Mouse (Mus musculus): ENCODE measurements at regions not wholly inside any gene's neighbourhood (a gene's known extent, or its start where the extent isn't known, plus 50 kb on each side); places are given as distances from the start of the nearest gene placed in this dataset.
A peak's percentile ranks its signal among the peaks of the same experiment; 100 is the strongest.

DNA sequence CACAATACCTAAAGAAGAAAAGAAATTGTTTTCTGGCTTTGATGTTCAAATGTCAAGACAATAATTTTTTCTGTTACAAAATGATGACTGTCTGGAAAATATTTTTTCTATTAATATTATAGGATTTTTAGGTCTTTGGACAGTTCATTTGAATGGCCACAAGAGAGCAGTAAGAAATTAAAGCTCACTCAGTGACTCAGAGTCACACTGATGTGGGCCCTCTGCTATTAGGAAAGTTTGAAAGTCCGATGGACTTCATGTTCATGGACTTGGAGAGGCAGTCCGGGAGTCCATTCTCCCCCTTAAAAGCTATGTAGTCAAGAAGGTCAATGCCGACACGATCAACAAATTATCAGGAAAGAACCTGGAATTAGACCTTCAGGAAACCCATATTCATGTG is 657.0 kb downstream of the Mecom start:
- Histone ChIP-seq H3K27ac (replicated peaks) (no peak overlapping the region), H3K9ac (no peak overlapping the region), H3K4me1 (replicated peaks) (no peaks in the 10 kb centered on the region), H3K36me3 (no peaks in the 10 kb centered on the region), H3K9me3 (no peaks in the 10 kb centered on the region), H3K4me3 (no peak overlapping the region), H3K4me2 (no peak overlapping the region), H3K27me3 (no peaks in the 10 kb centered on the region)
- no peak for ATAC-seq (ENCODE audit: low FRiP score, low read depth)
- 84% methylated on average over 4 of the region's 4 CpGs for WGBS

DNA sequence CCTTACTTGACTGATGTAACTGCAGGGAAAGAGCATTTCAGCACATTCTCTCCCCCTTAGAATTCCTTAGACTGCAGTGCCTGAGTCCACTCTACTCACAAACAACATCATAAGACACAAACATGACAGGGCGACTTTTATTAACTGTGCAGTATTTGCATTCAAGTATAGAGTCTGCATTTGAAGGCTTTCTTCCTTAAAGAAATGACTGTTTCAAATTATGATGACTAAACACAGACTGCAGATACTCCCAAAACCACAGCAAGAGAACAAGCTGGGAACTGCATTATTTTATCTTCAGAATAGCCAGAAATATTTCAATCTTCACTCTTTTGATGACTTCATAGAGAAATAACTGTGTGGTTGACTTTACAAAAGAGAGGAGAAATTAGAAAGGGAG is 657.5 kb downstream of the Mecom start:
- no peak overlapping the region for H3K4me2 ChIP-seq

DNA sequence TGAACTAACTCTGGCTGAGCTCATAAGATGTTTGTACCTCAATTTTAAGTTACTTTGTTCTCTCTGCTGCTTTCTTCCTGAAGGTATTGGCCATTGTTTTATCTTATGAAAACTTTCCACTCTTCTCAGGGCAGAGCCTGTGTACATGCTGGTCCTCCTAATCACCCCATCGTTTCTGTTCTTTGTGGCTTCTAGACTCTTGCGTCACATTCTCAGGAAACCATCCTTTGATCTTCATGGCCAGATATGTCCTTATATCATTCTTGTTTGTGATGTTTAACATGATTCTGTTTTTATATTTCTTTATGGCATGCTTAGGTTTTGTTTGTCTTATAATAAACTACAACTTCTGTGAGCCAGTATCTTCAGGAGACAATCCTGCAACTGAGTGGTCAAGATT is 658.2 kb downstream of the Mecom start:
- H3K27me3 ChIP-seq: no peaks in the 10 kb centered on the region
- ATAC-seq (ENCODE audit: low FRiP score, low read depth): no peak
- no peak overlapping the region for H3K4me2 ChIP-seq
- no peaks in the 10 kb centered on the region for H3K4me1 ChIP-seq (replicated peaks)
- no peak overlapping the region for H3K9ac ChIP-seq
- H3K9me3 ChIP-seq: no peaks in the 10 kb centered on the region
- H3K36me3 ChIP-seq: no peaks in the 10 kb centered on the region
- no peak overlapping the region for H3K4me3 ChIP-seq
- H3K27ac ChIP-seq (replicated peaks): no peak overlapping the region
- WGBS: 93% methylated on average over 2 of the region's 2 CpGs

More for the DNA sequence above, 657.5 kb downstream of the Mecom start:
- Histone ChIP-seq H3K9ac (no peak overlapping the region), H3K4me1 (replicated peaks) (no peaks in the 10 kb centered on the region), H3K27me3 (no peaks in the 10 kb centered on the region), H3K4me3 (no peak overlapping the region), H3K9me3 (no peaks in the 10 kb centered on the region), H3K27ac (replicated peaks) (no peak overlapping the region), H3K36me3 (no peaks in the 10 kb centered on the region)
- no peak for ATAC-seq (ENCODE audit: low FRiP score, low read depth)
- 75% methylated on average over 1 of the region's 1 CpGs for WGBS

DNA sequence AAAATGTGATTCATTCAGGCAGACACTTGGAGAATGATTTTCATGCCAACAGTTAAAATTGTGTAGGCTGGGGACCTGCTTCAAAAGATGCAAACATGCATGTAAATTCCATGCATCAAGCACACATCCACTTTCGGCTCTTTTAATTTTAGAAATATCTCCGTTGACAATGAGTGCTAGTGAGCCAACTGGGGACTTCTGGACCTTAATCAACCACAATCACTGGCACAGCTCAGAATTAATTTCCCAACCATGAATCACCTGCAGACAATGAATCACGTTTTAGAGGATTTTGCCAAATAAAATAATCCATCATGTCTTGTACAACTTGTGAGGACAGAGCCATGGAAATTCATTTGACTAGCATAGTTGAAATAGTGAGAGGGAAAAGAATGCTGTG is 667.8 kb downstream of the Mecom start:
- Histone ChIP-seq H3K4me2 (no peak overlapping the region), H3K9ac (no peak overlapping the region), H3K4me1 (replicated peaks) (no peaks in the 10 kb centered on the region), H3K27ac (replicated peaks) (no peak overlapping the region), H3K9me3 (no peaks in the 10 kb centered on the region), H3K4me3 (no peak overlapping the region), H3K36me3 (no peaks in the 10 kb centered on the region), H3K27me3 (no peaks in the 10 kb centered on the region)
- WGBS: 50% methylated on average over 3 of the region's 3 CpGs
- no peak for ATAC-seq (ENCODE audit: low FRiP score, low read depth)

- Histone ChIP-seq H3K4me1 (replicated peaks) (no peaks in the 10 kb centered on the region), H3K4me2 (no peak overlapping the region), H3K4me3 (no peak overlapping the region), H3K27me3 (no peaks in the 10 kb centered on the region), H3K36me3 (no peaks in the 10 kb centered on the region), H3K9ac (no peak overlapping the region), H3K27ac (replicated peaks) (no peak overlapping the region), H3K9me3 (no peaks in the 10 kb centered on the region)
- ATAC-seq (ENCODE audit: low FRiP score, low read depth): no peak
- 60% methylated on average over 5 of the region's 5 CpGs for WGBS
These were observed 672.0 kb downstream of the Mecom start for GRCm38 (mm10) chr3:29875768-29876167.

DNA sequence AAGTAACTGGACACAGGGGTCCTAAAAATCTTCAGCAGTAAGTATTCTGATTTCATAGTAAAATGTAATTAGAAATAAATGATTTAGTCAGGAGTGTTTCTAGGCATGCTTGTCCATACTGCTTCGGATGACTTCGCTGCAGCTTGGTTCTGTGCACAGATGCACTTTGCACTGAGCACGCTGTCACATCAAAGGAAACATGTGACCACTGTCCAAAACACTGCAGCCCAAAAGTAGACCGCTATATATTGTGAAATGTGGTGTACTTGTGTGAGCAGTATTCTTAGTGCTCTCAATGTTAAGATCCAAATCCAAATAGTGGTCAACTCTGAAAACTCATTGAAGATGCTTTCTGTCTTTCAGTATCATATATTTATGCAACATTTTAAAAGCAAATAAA is 685.4 kb downstream of the Mecom start:
- no peak overlapping the region for H3K27ac ChIP-seq (replicated peaks)
- H3K4me3 ChIP-seq: no peak overlapping the region
- no peak overlapping the region for H3K4me2 ChIP-seq
- H3K9me3 ChIP-seq: no peaks in the 10 kb centered on the region
- 92% methylated on average over 4 of the region's 4 CpGs for WGBS
- H3K36me3 ChIP-seq: no peaks in the 10 kb centered on the region
- H3K4me1 ChIP-seq (replicated peaks): no peaks in the 10 kb centered on the region
- H3K9ac ChIP-seq: no peak overlapping the region
- ATAC-seq (ENCODE audit: low FRiP score, low read depth): no peak
- no peaks in the 10 kb centered on the region for H3K27me3 ChIP-seq

DNA sequence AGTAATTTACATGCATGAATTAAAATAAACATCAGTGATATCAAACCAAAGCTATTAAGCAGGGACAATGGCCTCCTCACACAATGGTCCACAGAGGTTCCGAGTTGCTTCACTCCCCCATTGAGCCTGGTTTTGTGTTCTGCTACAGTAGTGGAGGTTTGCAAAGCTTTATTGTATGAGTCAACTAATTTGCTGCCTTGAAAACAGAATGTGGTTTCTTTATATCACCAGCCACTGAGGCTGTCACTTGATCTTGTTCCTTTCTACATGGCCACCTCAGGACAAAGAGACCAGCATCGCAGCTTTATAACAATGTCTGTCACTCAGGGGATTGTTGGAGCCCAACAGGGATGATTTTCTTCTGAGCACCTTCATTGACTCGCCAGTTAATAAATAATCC is 695.3 kb downstream of the Mecom start:
- H3K4me3 ChIP-seq: no peak overlapping the region
- no peak overlapping the region for H3K27ac ChIP-seq (replicated peaks)
- H3K27me3 ChIP-seq: no peaks in the 10 kb centered on the region
- 16% methylated on average over 3 of the region's 3 CpGs for WGBS
- H3K9ac ChIP-seq: no peak overlapping the region
- ATAC-seq (ENCODE audit: low FRiP score, low read depth): no peak
- no peaks in the 10 kb centered on the region for H3K36me3 ChIP-seq
- H3K4me2 ChIP-seq: no peak overlapping the region
- no peaks in the 10 kb centered on the region for H3K9me3 ChIP-seq
- no peaks in the 10 kb centered on the region for H3K4me1 ChIP-seq (replicated peaks)

DNA sequence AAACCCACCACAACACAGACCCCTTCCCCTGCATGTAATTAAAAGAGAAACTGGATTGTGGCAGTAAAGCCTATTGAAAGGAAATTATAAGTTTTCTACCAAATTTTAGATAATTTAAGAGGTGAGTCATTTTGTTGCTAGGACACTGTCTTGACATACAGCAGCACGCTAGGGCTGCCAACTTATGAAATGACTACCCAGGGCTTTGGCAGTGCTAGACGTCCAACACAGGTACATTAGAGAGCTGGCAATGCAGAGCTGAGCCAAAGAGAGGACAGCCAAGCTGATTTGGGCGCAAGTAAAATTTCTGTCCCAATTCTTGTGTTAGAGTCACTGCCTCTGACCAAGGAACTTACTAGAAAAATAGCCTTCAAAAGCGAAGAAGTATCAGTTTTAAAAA is 712.4 kb downstream of the Mecom start:
- no peaks in the 10 kb centered on the region for H3K9me3 ChIP-seq
- 70% methylated on average over 4 of the region's 4 CpGs for WGBS

GRCm38 (mm10) chr3:29834884-29835283 is 712.9 kb downstream of the Mecom start:
- 58% methylated on average over 2 of the region's 2 CpGs for WGBS
- Histone ChIP-seq H3K4me3 (no peak overlapping the region), H3K4me1 (replicated peaks) (no peaks in the 10 kb centered on the region)

More for the DNA sequence above, 712.4 kb downstream of the Mecom start:
- Histone ChIP-seq H3K9ac (no peak overlapping the region), H3K27me3 (no peaks in the 10 kb centered on the region), H3K36me3 (no peaks in the 10 kb centered on the region), H3K4me3 (no peak overlapping the region), H3K4me2 (no peak overlapping the region), H3K4me1 (replicated peaks) (no peaks in the 10 kb centered on the region), H3K27ac (replicated peaks) (no peak overlapping the region)
- ATAC-seq (ENCODE audit: low FRiP score, low read depth): no peak

DNA sequence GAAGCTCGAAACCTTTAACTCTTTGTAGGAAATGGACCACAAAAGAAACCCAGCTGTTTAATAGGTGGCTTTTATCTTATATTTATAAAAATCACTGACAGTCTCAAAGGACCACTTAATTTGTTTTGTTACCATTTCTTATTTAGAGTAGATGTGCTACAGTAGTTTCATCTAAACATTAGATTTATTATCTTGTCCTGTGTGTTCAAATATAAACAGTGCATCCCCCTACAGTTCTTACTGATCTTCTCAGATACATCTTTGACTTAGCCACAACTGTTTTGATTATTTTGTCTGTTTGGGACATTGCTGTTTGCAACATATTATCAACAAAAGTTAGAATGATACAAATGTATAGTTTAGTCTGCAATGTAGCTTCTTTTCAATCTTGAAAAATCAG is 716.5 kb downstream of the Mecom start:
- H3K27ac ChIP-seq (replicated peaks): no peak overlapping the region
- 85% methylated on average over 1 of the region's 1 CpGs for WGBS
- H3K27me3 ChIP-seq: no peaks in the 10 kb centered on the region
- H3K9me3 ChIP-seq: no peaks in the 10 kb centered on the region
- H3K36me3 ChIP-seq: no peaks in the 10 kb centered on the region
- no peak overlapping the region for H3K9ac ChIP-seq
- H3K4me1 ChIP-seq (replicated peaks): no peaks in the 10 kb centered on the region
- no peak for ATAC-seq (ENCODE audit: low FRiP score, low read depth)
- H3K4me3 ChIP-seq: no peak overlapping the region
- no peak overlapping the region for H3K4me2 ChIP-seq

More at GRCm38 (mm10) chr3:29834884-29835283, 712.9 kb downstream of the Mecom start:
- Histone ChIP-seq H3K4me2 (no peak overlapping the region), H3K36me3 (no peaks in the 10 kb centered on the region), H3K27me3 (no peaks in the 10 kb centered on the region), H3K27ac (replicated peaks) (no peak overlapping the region), H3K9ac (no peak overlapping the region), H3K9me3 (no peaks in the 10 kb centered on the region)
- ATAC-seq (ENCODE audit: low FRiP score, low read depth): no peak

GRCm38 (mm10) chr3:29822622-29823370 is 725.0 kb downstream of the Mecom start:
- Histone ChIP-seq H3K4me2 (no peak overlapping the region), H3K27me3 (no peaks in the 10 kb centered on the region), H3K4me1 (replicated peaks) (no peaks in the 10 kb centered on the region), H3K27ac (replicated peaks) (no peak overlapping the region), H3K9ac (no peak overlapping the region), H3K9me3 (no peaks in the 10 kb centered on the region), H3K36me3 (no peaks in the 10 kb centered on the region), H3K4me3 (no peak overlapping the region)
- 0 out of 2 replicates have a peak, but pooled peaks have one; percentile 61 for ATAC-seq (ENCODE audit: low FRiP score, low read depth)
- 84% methylated on average over 10 of the region's 10 CpGs for WGBS

- Histone ChIP-seq H3K27ac (replicated peaks) (no peak overlapping the region), H3K4me2 (no peak overlapping the region), H3K27me3 (0 out of 2 replicates have a peak, but pooled peaks cover 4% of the 10 kb centered on the region), H3K4me1 (replicated peaks) (0 out of 2 replicates have a peak, but pooled peaks cover 5% of the 10 kb centered on the region), H3K4me3 (no peak overlapping the region), H3K36me3 (no peaks in the 10 kb centered on the region), H3K9ac (no peak overlapping the region), H3K9me3 (no peaks in the 10 kb centered on the region)
- no peak for ATAC-seq (ENCODE audit: low FRiP score, low read depth)
- 87% methylated on average over 4 of the region's 4 CpGs for WGBS
These were observed 730.8 kb downstream of the Mecom start for GRCm38 (mm10) chr3:29816964-29817363.

DNA sequence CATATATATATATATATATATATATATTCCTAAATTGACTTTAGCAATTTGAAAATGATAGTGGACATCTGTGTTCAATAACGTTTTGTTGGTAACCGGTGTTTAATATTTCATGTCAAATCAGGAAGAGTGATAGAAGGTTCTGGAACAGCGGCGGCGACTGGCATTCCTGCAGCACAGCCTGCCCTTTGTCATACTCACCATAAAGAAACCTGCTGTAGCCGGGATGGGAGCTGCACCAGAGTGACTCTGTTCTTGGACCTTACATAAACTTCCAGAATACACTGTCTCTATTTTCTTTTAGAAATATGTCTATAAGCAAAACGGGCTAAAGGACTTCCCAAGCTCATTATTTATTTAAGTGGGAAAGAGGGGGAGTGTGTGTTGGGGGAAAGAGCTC is 731.5 kb downstream of the Egfem1 start:
- Histone ChIP-seq H3K9ac (no peak overlapping the region), H3K27ac (replicated peaks) (no peak overlapping the region), H3K9me3 (no peaks in the 10 kb centered on the region), H3K4me1 (replicated peaks) (0 out of 2 replicates have a peak, but pooled peaks cover 5% of the 10 kb centered on the region), H3K36me3 (no peaks in the 10 kb centered on the region), H3K4me3 (no peak overlapping the region), H3K4me2 (peak overlapping the region; percentile 20; the same call in 1 of the 2 replicates), H3K27me3 (0 out of 2 replicates have a peak, but pooled peaks cover 4% of the 10 kb centered on the region)
- ATAC-seq (ENCODE audit: low FRiP score, low read depth): no peak
- 58% methylated on average over 7 of the region's 7 CpGs for WGBS
